Mouse (Mus musculus): ENCODE measurements at regions not wholly inside any gene's neighbourhood (a gene's known extent, or its start where the extent isn't known, plus 50 kb on each side); places are given as distances from the start of the nearest gene placed in this dataset.
A peak's percentile ranks its signal among the peaks of the same experiment; 100 is the strongest.
"Not testable (repeated sequence)": the region's sequence is repeated elsewhere in the genome, so short reads cannot be mapped to it uniquely, and the experiment has no call there.

GRCm38 (mm10) chr14:102769716-102770115 lies 212.7 kb downstream of the Kctd12 start:
- H3K27ac ChIP-seq: no peak overlapping the region
- 70% methylated on average over 3 of the region's 3 CpGs for WGBS
- H3K27me3 ChIP-seq: no peaks in the 10 kb centered on the region
- H3K4me2 ChIP-seq (replicated peaks): no peak overlapping the region
- no peak overlapping the region for H3K4me3 ChIP-seq
- no peaks in the 10 kb centered on the region for H3K36me3 ChIP-seq
- H3K4me1 ChIP-seq: no peaks in the 10 kb centered on the region
- no peaks in the 10 kb centered on the region for H3K9me3 ChIP-seq
- no peak overlapping the region for H3K9ac ChIP-seq
- ATAC-seq (ENCODE audit: insufficient number of reproducible peaks, insufficient read depth, low FRiP score, low TSS enrichment): no peak

GRCm38 (mm10) chr14:102748687-102749086 lies 233.8 kb downstream of the Kctd12 start:
- H3K27ac ChIP-seq: no peak overlapping the region
- no peak overlapping the region for H3K4me3 ChIP-seq
- H3K9ac ChIP-seq: no peak overlapping the region
- no peaks in the 10 kb centered on the region for H3K36me3 ChIP-seq
- H3K4me2 ChIP-seq (replicated peaks): no peak overlapping the region
- no peaks in the 10 kb centered on the region for H3K4me1 ChIP-seq
- no peaks in the 10 kb centered on the region for H3K9me3 ChIP-seq
- no peaks in the 10 kb centered on the region for H3K27me3 ChIP-seq
- WGBS: 53% methylated on average over 1 of the region's 1 CpGs
- no peak for ATAC-seq (ENCODE audit: insufficient number of reproducible peaks, insufficient read depth, low FRiP score, low TSS enrichment)

- whole genome bisulfite sequencing: 85% methylated on average over 8 of the region's 8 CpGs
- Histone ChIP-seq H3K27ac (no peak overlapping the region), H3K4me1 (no peaks in the 10 kb centered on the region)
These were observed 240.1 kb downstream of the Kctd12 start for GRCm38 (mm10) chr14:102742331-102742730.

GRCm38 (mm10) chr14:102736656-102737055 lies 245.8 kb downstream of the Kctd12 start:
- Histone ChIP-seq H3K9me3 (peaks cover 6% of the 10 kb centered on the region; the same call in 1 of the 2 replicates), H3K27me3 (no peaks in the 10 kb centered on the region), H3K36me3 (no peaks in the 10 kb centered on the region), H3K4me2 (replicated peaks) (no peak overlapping the region), H3K4me3 (no peak overlapping the region), H3K27ac (no peak overlapping the region), H3K4me1 (0 out of 2 replicates have a peak, but pooled peaks cover 4% of the 10 kb centered on the region), H3K9ac (no peak overlapping the region)
- WGBS: 23% methylated on average over 2 of the region's 2 CpGs
- ATAC-seq (ENCODE audit: insufficient number of reproducible peaks, insufficient read depth, low FRiP score, low TSS enrichment): no peak

More at GRCm38 (mm10) chr14:102742331-102742730, 240.1 kb downstream of the Kctd12 start:
- Histone ChIP-seq H3K27me3 (no peaks in the 10 kb centered on the region), H3K9ac (no peak overlapping the region), H3K9me3 (no peaks in the 10 kb centered on the region), H3K36me3 (no peaks in the 10 kb centered on the region), H3K4me3 (no peak overlapping the region), H3K4me2 (replicated peaks) (no peak overlapping the region)
- no peak for ATAC-seq (ENCODE audit: insufficient number of reproducible peaks, insufficient read depth, low FRiP score, low TSS enrichment)

- H3K27ac ChIP-seq; H3K4me2 ChIP-seq (replicated peaks); ATAC-seq (ENCODE audit: insufficient number of reproducible peaks, insufficient read depth, low FRiP score, low TSS enrichment); H3K4me1 ChIP-seq; H3K36me3 ChIP-seq; H3K27me3 ChIP-seq; H3K9me3 ChIP-seq; H3K9ac ChIP-seq; H3K4me3 ChIP-seq: not testable (repeated sequence)
- 92% methylated on average over 4 of the region's 4 CpGs for WGBS
These were observed 248.7 kb downstream of the Kctd12 start for GRCm38 (mm10) chr14:102733718-102734117.

GRCm38 (mm10) chr14:102731746-102732145 lies 250.7 kb downstream of the Kctd12 start:
- no peak overlapping the region for H3K27ac ChIP-seq
- no peak overlapping the region for H3K4me2 ChIP-seq (replicated peaks)
- H3K9me3 ChIP-seq: peaks cover 6% of the 10 kb centered on the region; the same call in 1 of the 2 replicates
- ATAC-seq (ENCODE audit: insufficient number of reproducible peaks, insufficient read depth, low FRiP score, low TSS enrichment): no peak
- no peaks in the 10 kb centered on the region for H3K36me3 ChIP-seq
- H3K9ac ChIP-seq: no peak overlapping the region
- H3K27me3 ChIP-seq: no peaks in the 10 kb centered on the region
- WGBS: 49% methylated on average over 5 of the region's 5 CpGs
- H3K4me3 ChIP-seq: no peak overlapping the region
- H3K4me1 ChIP-seq: 0 out of 2 replicates have a peak, but pooled peaks cover 3% of the 10 kb centered on the region

GRCm38 (mm10) chr14:102722633-102723032 lies 259.8 kb downstream of the Kctd12 start:
- WGBS: 41% methylated on average over 2 of the region's 2 CpGs
- Histone ChIP-seq H3K36me3 (no peaks in the 10 kb centered on the region), H3K27ac (no peak overlapping the region), H3K9me3 (no peaks in the 10 kb centered on the region), H3K4me3 (no peak overlapping the region), H3K4me2 (replicated peaks) (no peak overlapping the region), H3K4me1 (no peaks in the 10 kb centered on the region; the same call in 1 of the 2 replicates), H3K9ac (no peak overlapping the region), H3K27me3 (no peaks in the 10 kb centered on the region)
- ATAC-seq (ENCODE audit: insufficient number of reproducible peaks, insufficient read depth, low FRiP score, low TSS enrichment): no peak

- Histone ChIP-seq H3K27ac (no peak overlapping the region), H3K4me2 (replicated peaks) (no peak overlapping the region), H3K9ac (no peak overlapping the region), H3K9me3 (no peaks in the 10 kb centered on the region), H3K36me3 (no peaks in the 10 kb centered on the region), H3K4me3 (no peak overlapping the region), H3K27me3 (no peaks in the 10 kb centered on the region), H3K4me1 (no peaks in the 10 kb centered on the region; the same call in 1 of the 2 replicates)
- no peak for ATAC-seq (ENCODE audit: insufficient number of reproducible peaks, insufficient read depth, low FRiP score, low TSS enrichment)
- WGBS: 58% methylated on average over 2 of the region's 2 CpGs
These were observed 263.9 kb downstream of the Kctd12 start for GRCm38 (mm10) chr14:102718558-102718957.

- 10% methylated on average over 1 of the region's 1 CpGs for WGBS
- H3K27me3 ChIP-seq: no peaks in the 10 kb centered on the region
- no peak for ATAC-seq (ENCODE audit: insufficient number of reproducible peaks, insufficient read depth, low FRiP score, low TSS enrichment)
These were observed 269.8 kb downstream of the Kctd12 start for GRCm38 (mm10) chr14:102712600-102712999.

GRCm38 (mm10) chr14:102706704-102707336 lies 275.6 kb downstream of the Kctd12 start:
- Histone ChIP-seq H3K9ac (0 out of 2 replicates have a peak overlapping the region, but pooled peaks have one; percentile 38), H3K36me3 (no peaks in the 10 kb centered on the region), H3K27ac (0 out of 2 replicates have a peak overlapping the region, but pooled peaks have one; percentile 54), H3K27me3 (no peaks in the 10 kb centered on the region), H3K4me1 (no peaks in the 10 kb centered on the region), H3K9me3 (no peaks in the 10 kb centered on the region), H3K4me2 (replicated peaks) (no peak overlapping the region), H3K4me3 (no peak overlapping the region)
- 58% methylated on average over 5 of the region's 5 CpGs for WGBS
- ATAC-seq (ENCODE audit: insufficient number of reproducible peaks, insufficient read depth, low FRiP score, low TSS enrichment): no peak

More at GRCm38 (mm10) chr14:102712600-102712999, 269.8 kb downstream of the Kctd12 start:
- Histone ChIP-seq H3K9ac (no peak overlapping the region), H3K36me3 (no peaks in the 10 kb centered on the region), H3K4me3 (no peak overlapping the region), H3K27ac (no peak overlapping the region), H3K4me2 (replicated peaks) (no peak overlapping the region), H3K9me3 (no peaks in the 10 kb centered on the region), H3K4me1 (no peaks in the 10 kb centered on the region)

- 72% methylated on average over 2 of the region's 2 CpGs for WGBS
- Histone ChIP-seq H3K4me2 (replicated peaks) (no peak overlapping the region), H3K9me3 (no peaks in the 10 kb centered on the region)
These were observed 281.3 kb downstream of the Kctd12 start for GRCm38 (mm10) chr14:102701108-102701507.

GRCm38 (mm10) chr14:102700457-102700856 lies 282.0 kb downstream of the Kctd12 start:
- H3K36me3 ChIP-seq: no peaks in the 10 kb centered on the region
- no peak overlapping the region for H3K4me2 ChIP-seq (replicated peaks)
- 76% methylated on average over 6 of the region's 6 CpGs for WGBS
- ATAC-seq (ENCODE audit: insufficient number of reproducible peaks, insufficient read depth, low FRiP score, low TSS enrichment): no peak
- H3K4me3 ChIP-seq: no peak overlapping the region
- H3K9me3 ChIP-seq: no peaks in the 10 kb centered on the region
- no peaks in the 10 kb centered on the region for H3K4me1 ChIP-seq
- no peaks in the 10 kb centered on the region for H3K27me3 ChIP-seq
- no peak overlapping the region for H3K27ac ChIP-seq
- H3K9ac ChIP-seq: no peak overlapping the region

More at GRCm38 (mm10) chr14:102701108-102701507, 281.3 kb downstream of the Kctd12 start:
- no peak for ATAC-seq (ENCODE audit: insufficient number of reproducible peaks, insufficient read depth, low FRiP score, low TSS enrichment)
- Histone ChIP-seq H3K4me3 (no peak overlapping the region), H3K36me3 (no peaks in the 10 kb centered on the region), H3K27ac (no peak overlapping the region), H3K9ac (no peak overlapping the region), H3K27me3 (no peaks in the 10 kb centered on the region), H3K4me1 (no peaks in the 10 kb centered on the region)
